Mouse (Mus musculus) bone marrow, adult 2 months (tissue): ENCODE measurements around the gene Zfp524.

Experiments used
- CTCF ChIP-seq: fragments of 200-500 bp; IDR thresholded peaks from 2 replicates; pipeline ENCODE4 v1.5.1; 2011; ENCODE audit warnings: low read length, control low read depth; ENCODE audit not compliant: control insufficient read depth, insufficient read depth
- POLR2A ChIP-seq: fragments of 200-500 bp; IDR thresholded peaks from 2 replicates; pipeline ENCODE4 v1.6.1; 2011; ENCODE audit warnings: low read depth, mild to moderate bottlenecking, control low read depth, low read length, borderline replicate concordance; ENCODE audit not compliant: control insufficient read depth

DNA sequence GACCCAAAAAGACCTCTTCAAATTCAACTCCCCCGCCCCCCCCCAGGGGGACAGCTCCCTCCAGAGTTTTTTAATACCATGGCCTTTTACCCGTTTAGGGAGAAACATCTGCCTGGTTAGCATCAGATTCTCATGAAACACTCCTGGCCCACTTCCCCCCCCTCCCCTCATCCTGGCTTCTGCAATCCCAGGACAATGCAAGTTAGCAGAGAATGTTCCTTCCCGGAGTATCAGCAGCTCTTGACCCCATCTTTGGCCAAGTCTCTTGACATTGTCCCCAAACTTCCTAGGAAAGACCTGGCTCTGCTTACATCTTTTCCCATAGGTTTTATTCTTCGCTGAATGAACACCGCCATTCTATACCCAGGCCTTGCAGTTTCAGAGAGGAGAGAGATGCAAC is 7.0 kb downstream of the Zfp524 start:
- no peak for TF ChIP-seq POLR2A
- TF ChIP-seq CTCF: no peak
